Mouse (Mus musculus) ES-E14 (cell line): ENCODE data around the gene Orm2.

Experiments used
- CHD2 ChIP-seq: IDR thresholded peaks from 2 replicates; pipeline ENCODE4 v1.6.1; 2014; ENCODE audit warnings: mild to moderate bottlenecking, low read depth, low read length, inconsistent platforms
- HCFC1 ChIP-seq: IDR thresholded peaks from 2 replicates; pipeline ENCODE4 v1.6.1; 2012; ENCODE audit warnings: low read length, inconsistent platforms, borderline replicate concordance; ENCODE audit not compliant: insufficient read depth
- MAFK ChIP-seq: IDR thresholded peaks from 2 replicates; pipeline ENCODE4 v1.6.1; 2014; ENCODE audit warnings: mild to moderate bottlenecking, low read depth, low read length, inconsistent platforms; ENCODE audit not compliant: insufficient read depth
- ZC3H11A ChIP-seq: IDR thresholded peaks from 2 replicates; pipeline ENCODE4 v1.6.1; 2012; ENCODE audit warnings: low read depth, mild to moderate bottlenecking, inconsistent platforms, low read length, borderline replicate concordance
- ZNF384 ChIP-seq: IDR thresholded peaks from 2 replicates; pipeline ENCODE4 v1.6.1; 2012; ENCODE audit warnings: low read depth, low read length, inconsistent platforms

DNA sequence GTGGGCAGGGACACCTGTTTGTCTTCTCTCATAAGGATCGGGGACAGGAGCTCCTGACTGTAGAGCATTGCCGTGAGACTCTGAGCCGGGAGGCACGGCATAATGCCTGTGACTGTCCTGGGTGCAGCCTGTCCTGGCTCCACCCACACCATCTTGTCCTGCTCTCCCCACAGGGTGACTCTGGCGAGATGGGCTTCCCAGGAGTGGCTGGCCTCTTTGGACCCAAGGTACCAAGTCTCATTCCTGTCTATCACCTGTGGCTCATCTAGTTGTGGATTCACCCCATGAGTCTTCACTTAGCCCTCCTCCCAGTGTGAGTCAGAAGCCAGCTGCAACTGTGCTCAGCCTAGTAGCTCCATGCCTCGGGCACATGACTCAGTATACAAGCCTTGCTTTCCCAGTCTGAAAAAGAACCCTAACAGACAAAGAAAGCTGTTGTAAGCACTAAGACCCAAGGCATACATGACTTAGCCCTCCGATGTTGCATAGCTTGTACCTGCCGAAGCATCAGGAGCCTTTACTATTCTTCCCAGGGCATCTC, 38.9 kb upstream of the Orm2 start:
- TF ChIP-seq CHD2 (no peak), MAFK (no peak), ZC3H11A (no peak), ZNF384 (no peak), HCFC1 (no peak)
